Mouse (Mus musculus): ENCODE measurements around the gene Foxk1. TPM values are rescaled to one million over a fixed set of nuclear protein-coding genes. Genes with fewer than 3 reads are reported as not detected.

The Foxk1 gene
- polyA plus RNA-seq, 1 experiment from 2014 or later = 7.6 TPM

DNA sequence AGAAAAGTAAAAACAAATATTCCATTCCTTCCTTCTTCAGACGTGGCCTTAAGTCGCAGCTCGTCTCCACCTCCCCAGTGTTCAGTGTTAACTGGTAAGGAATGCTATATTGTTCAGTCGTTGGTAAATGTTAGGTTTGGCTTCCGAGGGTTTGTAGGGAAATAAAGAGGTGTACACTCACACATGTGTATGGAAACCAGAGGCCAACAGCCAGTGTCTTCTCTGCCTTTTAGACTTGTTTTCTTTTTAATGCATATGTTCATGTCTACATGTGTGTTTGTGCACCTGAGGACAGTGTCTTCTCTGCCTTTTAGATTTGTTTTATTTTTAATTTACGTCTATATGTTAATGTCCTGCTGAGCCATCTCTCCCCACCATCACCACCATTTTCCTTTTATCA is 29.1 kb upstream of the Foxk1 start:
- peak overlapping the region; percentile 24; the same call in 1 of the 2 replicates for H3K4me2 ChIP-seq (replicated peaks)
- H3K9me3 ChIP-seq = peaks cover 5% of the 10 kb centered on the region; the same call in 1 of the 2 replicates
- 6% methylated on average over 6 of the region's 6 CpGs for WGBS
- H3K9ac ChIP-seq (replicated peaks) = no peak overlapping the region
- peaks cover 38% of the 10 kb centered on the region for H3K4me1 ChIP-seq
- H3K4me3 ChIP-seq = no peak overlapping the region
- H3K36me3 ChIP-seq = no peaks in the 10 kb centered on the region
- H3K27me3 ChIP-seq = no peaks in the 10 kb centered on the region
- H3K27ac ChIP-seq (replicated peaks) = peak overlapping the region; percentile 97
- no peak for ATAC-seq (ENCODE audit: low FRiP score, low read depth)

DNA sequence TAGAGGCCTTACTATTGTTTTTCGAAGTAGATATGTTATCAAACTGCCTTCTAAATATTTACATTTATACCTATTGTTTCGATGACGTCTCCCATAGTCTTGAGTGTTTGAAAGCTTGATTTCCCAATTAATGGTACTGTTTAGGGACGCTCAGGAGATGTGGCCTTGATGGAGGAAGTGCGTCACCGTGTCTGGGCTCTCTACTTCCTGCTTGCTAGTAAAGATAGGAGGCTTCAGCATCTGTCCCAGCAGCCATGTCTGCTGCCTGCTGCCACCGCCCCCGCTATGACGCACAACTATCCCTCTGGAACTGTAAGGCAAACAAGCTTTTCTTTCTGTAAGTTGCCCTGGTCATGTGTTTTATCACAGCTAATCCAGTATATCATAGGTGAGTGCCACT is 27.0 kb upstream of the Foxk1 start:
- no peak overlapping the region for H3K4me2 ChIP-seq (replicated peaks)
- H3K4me3 ChIP-seq = no peak overlapping the region
- H3K27me3 ChIP-seq = no peaks in the 10 kb centered on the region
- H3K36me3 ChIP-seq = no peaks in the 10 kb centered on the region
- ATAC-seq (ENCODE audit: low FRiP score, low read depth) = no peak
- peaks cover 27% of the 10 kb centered on the region for H3K4me1 ChIP-seq
- WGBS = 97% methylated on average over 9 of the region's 9 CpGs
- no peak overlapping the region for H3K27ac ChIP-seq (replicated peaks)
- peaks cover 5% of the 10 kb centered on the region; the same call in 1 of the 2 replicates for H3K9me3 ChIP-seq
- no peak overlapping the region for H3K9ac ChIP-seq (replicated peaks)

DNA sequence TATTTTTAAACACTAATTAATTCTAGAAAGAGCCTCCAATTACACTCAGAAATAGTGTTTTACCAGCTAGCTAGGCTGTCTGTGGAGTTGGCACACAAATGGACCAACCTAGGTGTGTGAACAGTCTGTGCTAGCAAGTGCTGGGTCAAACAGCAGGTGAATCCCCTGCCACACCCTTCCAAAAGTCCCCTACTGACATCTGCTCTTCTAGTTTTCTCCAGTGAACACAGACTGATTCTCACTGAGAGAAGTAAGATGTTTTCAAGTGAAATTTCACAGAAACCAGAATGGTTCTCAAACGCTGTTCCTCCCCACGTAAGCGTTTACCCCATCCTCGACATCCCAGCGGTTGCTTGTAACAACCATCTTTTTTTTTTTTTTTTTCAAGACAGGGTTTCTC is 25.7 kb upstream of the Foxk1 start:
- Histone ChIP-seq H3K9me3 (peaks cover 5% of the 10 kb centered on the region; the same call in 1 of the 2 replicates), H3K36me3 (no peaks in the 10 kb centered on the region), H3K4me3 (no peak overlapping the region), H3K4me2 (replicated peaks) (no peak overlapping the region), H3K27ac (replicated peaks) (no peak overlapping the region), H3K4me1 (peaks cover 23% of the 10 kb centered on the region), H3K27me3 (no peaks in the 10 kb centered on the region), H3K9ac (replicated peaks) (no peak overlapping the region)
- ATAC-seq (ENCODE audit: low FRiP score, low read depth) = no peak
- 95% methylated on average over 5 of the region's 5 CpGs for WGBS

DNA sequence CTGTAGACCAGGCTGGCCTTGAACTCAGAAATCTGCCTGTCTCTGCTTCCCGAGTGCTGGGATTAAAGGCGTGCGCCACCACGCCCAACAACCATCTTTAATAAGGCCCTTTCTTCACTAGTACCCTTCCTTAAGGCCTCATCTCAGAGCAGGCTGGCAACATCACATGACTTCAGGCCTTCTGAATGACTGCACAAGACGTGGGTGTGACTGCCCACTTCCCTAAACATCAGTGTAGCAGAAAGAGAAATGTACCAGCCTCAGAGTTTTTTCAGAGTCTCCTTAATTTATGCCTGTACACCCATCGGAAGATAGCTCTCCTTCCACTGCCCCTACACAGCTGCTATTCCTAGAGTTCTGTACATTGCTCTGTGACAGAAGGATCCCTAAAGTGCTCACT is 25.2 kb upstream of the Foxk1 start:
- Histone ChIP-seq H3K4me2 (replicated peaks) (no peak overlapping the region), H3K9me3 (peaks cover 5% of the 10 kb centered on the region; the same call in 1 of the 2 replicates), H3K27me3 (no peaks in the 10 kb centered on the region), H3K36me3 (no peaks in the 10 kb centered on the region), H3K4me1 (peaks cover 19% of the 10 kb centered on the region), H3K27ac (replicated peaks) (no peak overlapping the region), H3K9ac (replicated peaks) (no peak overlapping the region), H3K4me3 (no peak overlapping the region)
- 83% methylated on average over 6 of the region's 6 CpGs for WGBS
- no peak for ATAC-seq (ENCODE audit: low FRiP score, low read depth)

DNA sequence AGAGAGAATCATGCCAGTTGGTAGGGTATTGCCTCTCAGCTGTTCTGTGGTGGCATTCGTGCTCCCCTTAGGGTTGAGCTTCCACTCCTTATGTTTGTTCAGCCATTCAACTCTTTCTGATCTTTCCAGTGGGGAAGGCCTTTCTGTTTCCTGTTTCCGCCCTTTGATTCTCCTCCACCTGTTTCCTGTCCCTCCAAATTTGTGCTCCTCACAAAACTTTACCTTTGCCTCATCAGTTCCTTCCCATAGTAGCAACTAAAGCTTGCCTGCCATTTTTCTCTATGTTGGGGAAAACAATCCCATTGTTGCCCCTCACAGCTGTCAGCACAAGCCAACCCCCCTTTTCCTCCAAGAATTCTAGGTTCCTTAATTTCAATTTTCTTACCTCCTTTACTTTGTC is 23.2 kb upstream of the Foxk1 start:
- ATAC-seq (ENCODE audit: low FRiP score, low read depth) = no peak

DNA sequence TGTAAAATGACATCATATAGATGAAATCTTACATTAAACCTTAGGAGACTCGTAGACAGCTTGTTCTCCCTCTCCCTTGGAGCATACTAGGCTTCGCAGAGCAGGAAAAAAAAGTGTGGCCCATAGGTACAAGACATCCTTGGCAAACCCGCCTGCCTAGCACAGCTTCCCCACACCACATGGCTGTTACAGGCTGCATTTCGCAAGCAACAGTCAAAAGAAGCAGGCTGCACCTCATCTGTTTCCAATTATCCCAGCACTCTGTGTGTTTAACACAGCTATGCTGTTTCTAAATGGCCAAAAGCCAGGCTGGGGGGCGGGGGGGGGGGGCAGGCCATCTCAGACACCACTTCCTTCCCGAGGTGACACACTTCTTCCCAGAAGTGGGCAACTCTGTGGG is 20.8 kb upstream of the Foxk1 start:
- Histone ChIP-seq H3K4me2 (replicated peaks) (no peak overlapping the region), H3K27ac (replicated peaks) (no peak overlapping the region), H3K36me3 (no peaks in the 10 kb centered on the region), H3K9me3 (no peaks in the 10 kb centered on the region), H3K4me3 (no peak overlapping the region), H3K27me3 (no peaks in the 10 kb centered on the region), H3K9ac (replicated peaks) (no peak overlapping the region), H3K4me1 (peaks cover 15% of the 10 kb centered on the region)
- whole genome bisulfite sequencing = 66% methylated on average over 6 of the region's 6 CpGs
- ATAC-seq (ENCODE audit: low FRiP score, low read depth) = no peak

More for the DNA sequence above, 23.2 kb upstream of the Foxk1 start:
- Histone ChIP-seq H3K4me1 (peaks cover 4% of the 10 kb centered on the region), H3K9me3 (peaks cover 5% of the 10 kb centered on the region; the same call in 1 of the 2 replicates), H3K9ac (replicated peaks) (no peak overlapping the region), H3K4me3 (no peak overlapping the region), H3K4me2 (replicated peaks) (no peak overlapping the region), H3K27me3 (no peaks in the 10 kb centered on the region), H3K27ac (replicated peaks) (no peak overlapping the region), H3K36me3 (no peaks in the 10 kb centered on the region)
- WGBS = 84% methylated on average over 2 of the region's 2 CpGs

DNA sequence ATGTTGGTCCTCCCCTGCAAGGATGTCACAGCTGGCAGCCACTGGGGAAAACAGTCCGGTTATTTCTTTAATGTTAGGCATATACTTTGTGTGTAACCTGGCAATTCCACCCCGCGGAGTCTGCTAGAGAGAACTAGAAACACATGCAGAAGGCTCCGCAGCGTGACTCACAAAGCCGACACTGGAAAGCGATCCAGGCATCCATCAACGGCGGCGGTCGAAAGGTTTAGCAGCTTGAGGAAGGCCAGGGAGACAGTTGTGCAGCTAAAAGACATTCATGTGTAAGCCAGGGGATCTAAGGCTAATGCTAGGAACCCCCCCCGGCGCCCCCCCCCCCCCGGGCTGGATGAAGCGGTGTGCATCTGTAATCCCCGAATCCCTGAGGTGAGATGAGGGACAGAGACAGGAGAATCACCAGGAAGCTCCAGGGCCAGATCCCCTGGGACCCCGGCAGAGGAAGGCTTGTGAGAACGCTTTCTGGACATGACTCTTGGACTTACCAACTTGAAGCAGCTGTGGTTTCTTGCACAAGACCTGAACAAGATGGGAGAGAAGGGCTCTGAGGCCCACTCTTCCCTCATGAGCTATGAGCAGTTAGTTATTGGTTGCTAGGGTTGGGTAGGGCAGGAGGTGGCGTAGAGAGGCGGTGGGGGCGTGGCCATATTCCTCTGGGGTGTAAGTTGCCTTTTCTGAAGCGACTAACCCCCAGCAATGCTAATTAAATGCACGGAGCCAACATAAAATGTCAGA is 16.2 kb upstream of the Foxk1 start:
- H3K9ac ChIP-seq (replicated peaks) = peak overlapping the region; percentile 24; the same call in 1 of the 2 replicates
- no peaks in the 10 kb centered on the region for H3K27me3 ChIP-seq
- WGBS = 20% methylated on average over 23 of the region's 23 CpGs

DNA sequence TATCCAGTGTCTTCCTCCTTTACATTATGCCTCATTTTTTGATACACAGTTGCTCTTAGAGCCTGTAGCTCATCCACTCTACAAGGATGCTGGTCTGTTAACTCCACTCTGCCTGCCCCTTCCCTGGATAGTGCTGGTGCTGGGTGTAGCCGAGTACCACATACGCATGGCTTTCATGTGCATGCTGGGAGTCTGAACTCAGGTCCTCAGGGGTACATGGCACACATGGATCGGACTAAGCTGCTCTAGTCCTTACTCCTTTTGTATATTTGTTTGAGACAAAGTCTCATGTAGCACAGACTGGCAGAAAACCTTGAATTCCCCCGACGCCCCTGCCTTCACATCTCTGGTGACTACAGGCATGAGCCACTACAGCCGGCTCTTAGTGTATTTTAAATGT is 15.0 kb upstream of the Foxk1 start:
- Histone ChIP-seq H3K27ac (replicated peaks) (peak overlapping the region; percentile 78), H3K4me3 (no peak overlapping the region), H3K36me3 (no peaks in the 10 kb centered on the region), H3K9me3 (no peaks in the 10 kb centered on the region), H3K4me1 (peaks cover 39% of the 10 kb centered on the region), H3K4me2 (replicated peaks) (peak overlapping the region; percentile 4; the same call in 1 of the 2 replicates), H3K27me3 (no peaks in the 10 kb centered on the region), H3K9ac (replicated peaks) (no peak overlapping the region)
- 26% methylated on average over 6 of the region's 6 CpGs for WGBS
- 0 out of 2 replicates have a peak, but pooled peaks have one; percentile 9 for ATAC-seq (ENCODE audit: low FRiP score, low read depth)

More for the DNA sequence above, 16.2 kb upstream of the Foxk1 start:
- H3K36me3 ChIP-seq = no peaks in the 10 kb centered on the region
- H3K27ac ChIP-seq (replicated peaks) = peak overlapping the region; percentile 78
- no peaks in the 10 kb centered on the region for H3K9me3 ChIP-seq
- H3K4me2 ChIP-seq (replicated peaks) = peak overlapping the region; percentile 25
- no peak overlapping the region for H3K4me3 ChIP-seq
- peaks cover 34% of the 10 kb centered on the region for H3K4me1 ChIP-seq
- ATAC-seq (ENCODE audit: low FRiP score, low read depth) = no peak

DNA sequence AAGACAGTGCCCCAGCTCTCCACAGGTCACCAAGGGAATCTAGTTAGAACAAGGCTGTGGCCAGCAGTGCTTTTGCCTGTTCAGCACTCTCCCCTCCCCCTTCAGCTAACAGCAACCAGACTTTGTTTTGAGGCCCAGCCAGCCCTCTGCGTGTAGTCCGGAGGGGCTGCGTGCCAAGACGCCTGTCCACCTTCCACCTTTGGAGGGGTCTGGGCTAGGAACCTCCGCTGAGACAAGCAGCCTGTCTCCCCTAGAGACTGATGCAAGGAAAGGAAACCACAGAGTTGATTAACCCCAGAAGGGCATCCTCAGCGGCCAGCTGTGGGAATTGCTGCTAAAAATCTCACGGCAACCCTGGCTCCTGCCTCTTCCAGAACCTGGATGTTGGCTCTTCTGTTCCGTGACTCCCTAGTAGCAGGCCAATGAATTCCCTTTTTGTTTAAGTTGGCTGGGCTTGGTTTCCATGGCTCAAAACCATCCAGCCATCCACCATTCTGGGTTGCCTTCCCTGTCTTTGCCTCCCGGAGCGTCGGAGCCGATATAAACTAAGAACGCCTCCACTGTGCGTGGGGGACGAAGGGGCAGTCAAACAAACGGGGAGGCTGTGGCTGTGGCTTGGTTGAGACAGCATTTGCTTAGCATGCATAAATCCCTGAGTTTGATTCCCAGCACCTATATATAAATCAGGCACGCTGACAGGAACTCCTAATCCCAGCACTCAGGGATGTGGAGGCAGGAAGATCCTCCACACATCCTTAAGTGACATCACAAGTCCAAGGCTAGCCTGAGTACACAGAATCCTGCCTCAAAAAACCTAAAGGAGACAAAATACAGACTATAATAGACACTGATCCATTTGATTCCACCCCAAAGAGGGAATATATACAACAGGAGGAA is 14.3 kb upstream of the Foxk1 start:
- peak overlapping the region; percentile 4; the same call in 1 of the 2 replicates for H3K4me2 ChIP-seq (replicated peaks)
- H3K36me3 ChIP-seq = no peaks in the 10 kb centered on the region
- H3K4me1 ChIP-seq = peaks cover 46% of the 10 kb centered on the region
- peak; percentile 54 for ATAC-seq (ENCODE audit: low FRiP score, low read depth)
- no peaks in the 10 kb centered on the region for H3K27me3 ChIP-seq
- 32% methylated on average over 17 of the region's 17 CpGs for WGBS
- H3K4me3 ChIP-seq = no peak overlapping the region
- no peaks in the 10 kb centered on the region for H3K9me3 ChIP-seq
- 0 out of 2 replicates have a peak overlapping the region, but pooled peaks have one; percentile 2 for H3K9ac ChIP-seq (replicated peaks)
- peak overlapping the region; percentile 78 for H3K27ac ChIP-seq (replicated peaks)

DNA sequence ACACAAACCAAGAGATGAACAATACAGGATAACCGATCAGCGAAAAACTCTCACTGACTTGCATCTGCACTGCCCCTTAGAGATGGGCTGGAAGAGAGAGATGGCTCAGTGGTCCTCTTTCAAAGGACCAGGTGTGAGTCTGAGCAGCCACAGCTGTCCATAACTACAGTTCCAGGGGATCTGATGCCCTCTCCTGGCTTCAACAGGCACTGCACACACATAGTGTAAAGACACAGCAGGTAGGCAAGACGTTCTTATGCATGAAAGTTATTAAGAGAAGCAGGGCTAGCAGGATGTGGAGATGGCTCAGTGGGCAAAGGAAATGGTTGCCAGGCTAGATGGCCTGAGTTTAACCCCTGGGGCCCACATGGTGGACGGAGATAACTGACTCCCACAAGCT is 13.6 kb upstream of the Foxk1 start:
- WGBS = 71% methylated on average over 4 of the region's 4 CpGs
- peaks cover 53% of the 10 kb centered on the region for H3K4me1 ChIP-seq
- no peaks in the 10 kb centered on the region for H3K36me3 ChIP-seq
- H3K4me3 ChIP-seq = no peak overlapping the region
- H3K9ac ChIP-seq (replicated peaks) = no peak overlapping the region
- no peaks in the 10 kb centered on the region for H3K27me3 ChIP-seq
- H3K27ac ChIP-seq (replicated peaks) = peak overlapping the region; percentile 78
- ATAC-seq (ENCODE audit: low FRiP score, low read depth) = no peak
- H3K4me2 ChIP-seq (replicated peaks) = no peak overlapping the region
- H3K9me3 ChIP-seq = no peaks in the 10 kb centered on the region

DNA sequence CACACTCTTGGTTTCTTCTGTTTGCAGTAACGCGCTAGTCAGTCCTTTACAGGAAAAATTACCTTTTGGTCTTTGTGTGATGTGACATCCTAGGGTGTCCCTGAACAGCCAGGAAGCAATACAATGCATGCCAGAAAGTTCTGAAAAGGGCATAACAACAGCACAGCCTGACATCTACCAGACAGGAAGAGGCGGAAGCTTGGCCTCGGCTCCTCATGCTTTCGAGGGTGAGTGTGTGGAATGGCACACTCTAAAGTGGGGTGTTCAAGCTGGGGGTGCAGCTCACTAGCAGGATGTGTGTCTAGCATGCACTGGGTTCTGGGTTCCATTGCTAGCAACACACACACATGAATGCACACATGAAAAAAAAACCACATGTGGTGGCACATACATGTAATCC is 9.6 kb upstream of the Foxk1 start:
- Histone ChIP-seq H3K9me3 (no peaks in the 10 kb centered on the region), H3K27me3 (no peaks in the 10 kb centered on the region), H3K4me3 (no peak overlapping the region), H3K4me1 (peaks cover 45% of the 10 kb centered on the region), H3K9ac (replicated peaks) (no peak overlapping the region), H3K36me3 (no peaks in the 10 kb centered on the region), H3K27ac (replicated peaks) (no peak overlapping the region), H3K4me2 (replicated peaks) (no peak overlapping the region)
- WGBS = 69% methylated on average over 5 of the region's 5 CpGs
- no peak for ATAC-seq (ENCODE audit: low FRiP score, low read depth)
